ENCODE assay signal across 16 mouse cellular contexts in genomic region chr11:84197607-84198402, GRCm38 (mm10). TPM values are rescaled to one million over a fixed set of nuclear protein-coding genes. Genes with fewer than 3 reads are reported as not detected.
DNase-seq lines count a peak whose midpoint lies in the region; ATAC-seq lines count a peak whose summit lies in the region.
"Had no signal": no experiment of that assay in that cellular context is flagged by ENCODE, and none has a peak within 500 bp of the region (broad histone marks: within the 10 kb centered on the region; RNA-seq: fewer than 3 reads in every experiment).

No protein-coding gene starts in this region.

- ATAC-seq in frontal cortex, adult (ENCODE audit: low TSS enrichment) = peak; percentile 38; the same call in 1 of the 2 replicates
- ATAC-seq: intestine, embryonic 15.5 days; Patski had no signal

- DNase-seq in frontal cortex, postnatal 14 days (ENCODE audit: low spot score in 2 of 2) = no peak
- peak; percentile 92 for DNase-seq in layer of hippocampus, adult 9-11 months
- no peak for DNase-seq in layer of hippocampus, postnatal 36 days
- DNase-seq in adipocyte (ENCODE audit: low spot score) = peak; percentile 94
- DNase-seq in gonadal fat pad, adult 2 months (ENCODE audit: low read depth) = peak; percentile 76
- no peak for DNase-seq in neural tube, embryonic 10.5 days (ENCODE audit: extremely low spot score, low spot score)
- DNase-seq in kidney, postnatal 10 days = no peak
- DNase-seq: thymus, postnatal 14 days had no signal

RNA-seq across cellular contexts. Expression of gene Gm11437, which starts 30.5 kb away (rescaled TPM):
- total RNA-seq in layer of hippocampus, postnatal 36 days (2021) = not detected
- polyA plus RNA-seq in gonadal fat pad, adult 2 months (2012; rRNA removed) = 0.08 TPM in 1 of 2 replicates, not detected in the other
- total RNA-seq: common myeloid progenitor, adult 5-6 weeks; heart, postnatal 10 days; left cerebral cortex, postnatal 36 days; midbrain, postnatal 0 days had no signal
- polyA plus RNA-seq: C2C12; intestine, embryonic 15.5 days; Patski had no signal

Comparison
In these comparisons a context has a peak if more than half of its experiments do, and no peak if none do; other contexts are left out.
1. DNase-seq: peak in layer of hippocampus, adult 9-11 months (single experiment), adipocyte (single experiment) and gonadal fat pad, adult 2 months (single experiment); none in frontal cortex, postnatal 14 days (0 of 2), layer of hippocampus, postnatal 36 days (0 of 2), neural tube, embryonic 10.5 days (single experiment) and kidney, postnatal 10 days (single experiment).